Mouse (Mus musculus) kidney, adult 2 months (tissue): Measurements from ENCODE around the gene Cyp4f39.

ENCODE experiments used
- CTCF ChIP-seq: fragments of 200-500 bp; conservative IDR thresholded peaks from 2 replicates; pipeline ENCODE4 v1.5.1; 2011; ENCODE audit warnings: low read depth, mild to moderate bottlenecking, control low read depth, low read length, moderate library complexity, mixed read lengths; ENCODE audit not compliant: insufficient read depth, insufficient read length
- POLR2A ChIP-seq: fragments of 200-500 bp; IDR thresholded peaks from one replicate; pipeline ENCODE4 v1.6.1; 2011; ENCODE audit warnings: low read depth, low read length, control low read depth

GRCm38 (mm10) chr17:32534068-32534467 is 81.5 kb downstream of the Cyp4f39 start:
- no peak for TF ChIP-seq POLR2A
- TF ChIP-seq CTCF = no peak
